Mouse (Mus musculus): Measurements from ENCODE around the gene Kiss1r.
"Not testable (repeated sequence)": the region's sequence is repeated elsewhere in the genome, so short reads cannot be mapped to it uniquely, and the experiment has no call there.

The Kiss1r gene

DNA sequence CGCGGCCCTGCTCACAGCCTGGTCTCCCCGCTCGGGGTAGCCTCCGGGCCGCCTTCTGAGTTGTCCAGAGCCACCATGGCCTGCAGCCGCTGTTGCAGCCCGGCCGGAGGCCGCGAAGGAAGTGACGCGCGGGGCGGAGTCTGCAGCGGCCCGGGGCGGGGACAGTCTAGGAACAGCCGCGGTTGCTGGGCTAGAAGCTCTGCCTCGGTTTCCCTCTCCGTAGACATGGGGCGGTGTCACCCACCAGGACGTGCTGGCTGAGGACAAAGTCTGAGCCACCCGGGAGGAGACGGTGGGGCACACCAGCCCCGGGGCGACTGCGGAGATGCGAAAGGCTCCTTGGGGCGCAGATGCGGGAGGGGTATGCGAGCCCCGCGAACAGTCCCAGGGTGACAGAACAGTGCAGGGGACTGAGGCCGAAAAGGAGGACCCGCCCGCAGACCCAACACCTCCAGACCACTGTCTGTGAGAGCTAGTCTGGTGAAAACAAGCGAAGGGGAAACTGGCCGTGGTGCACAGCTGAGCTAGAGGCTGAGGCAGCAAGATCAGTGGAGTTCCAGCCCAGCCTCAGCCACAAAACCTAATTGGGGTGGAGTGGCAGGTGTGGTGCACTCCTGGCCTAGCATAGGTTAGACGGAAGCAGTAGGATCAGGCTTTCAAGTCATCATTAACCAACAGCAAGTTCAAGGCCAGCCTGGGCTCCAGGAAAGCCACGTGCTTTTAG, at the start of gene Kiss1r:
TSS of gene Kiss1r (plus strand) at position 164 of the 724 bp plus-strand sequence.
- peak; percentile 85 for DNase-seq (ENCODE audit: low read depth, low spot score)

DNA sequence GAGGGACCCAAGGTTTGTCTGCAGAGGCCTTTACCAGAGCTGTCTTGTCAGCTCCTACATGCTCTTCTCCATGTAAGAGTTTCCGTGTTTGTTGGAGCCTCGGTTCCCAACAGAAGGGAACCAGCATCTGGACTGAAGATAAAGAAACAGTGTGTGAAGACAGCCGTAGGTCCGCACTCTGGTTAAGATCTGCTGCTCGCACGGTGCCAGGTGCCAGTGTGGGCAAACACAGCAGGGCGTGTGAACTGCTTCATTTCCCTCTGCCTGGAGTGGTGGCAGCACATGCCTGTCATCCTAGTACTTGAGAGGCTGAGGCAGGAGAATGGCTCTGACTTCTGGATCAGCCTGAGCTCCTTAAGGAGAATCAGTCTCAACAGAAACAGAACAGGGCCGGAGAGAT, 44.9 kb upstream of the Kiss1r start:
- DNase-seq (ENCODE audit: low read depth, low spot score), result no peak

DNA sequence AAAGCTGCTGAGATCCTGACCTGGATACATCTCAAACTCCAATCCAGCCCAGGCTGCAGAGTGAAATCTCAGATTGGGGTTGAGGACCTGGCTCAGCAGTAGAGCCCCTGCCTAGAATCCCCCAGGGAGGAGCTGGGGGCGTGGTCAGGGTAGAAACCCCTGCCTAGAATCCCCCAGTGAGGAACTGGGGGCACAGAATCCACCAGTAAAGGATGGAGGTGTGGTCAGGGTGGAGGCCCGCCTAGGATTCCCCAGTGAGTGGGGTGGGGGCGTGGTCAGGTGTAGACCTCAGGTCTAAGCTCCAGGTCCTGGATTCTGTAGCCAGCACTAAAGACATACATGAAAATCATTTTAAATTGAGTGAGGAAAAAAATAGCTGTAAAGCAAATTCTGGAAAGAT, 43.9 kb upstream of the Kiss1r start:
- no peak for DNase-seq (ENCODE audit: low read depth, low spot score)

- DNase-seq (ENCODE audit: low read depth, low spot score), result no peak
These were observed 43.5 kb upstream of the Kiss1r start for GRCm38 (mm10) chr10:79873313-79873712.

DNA sequence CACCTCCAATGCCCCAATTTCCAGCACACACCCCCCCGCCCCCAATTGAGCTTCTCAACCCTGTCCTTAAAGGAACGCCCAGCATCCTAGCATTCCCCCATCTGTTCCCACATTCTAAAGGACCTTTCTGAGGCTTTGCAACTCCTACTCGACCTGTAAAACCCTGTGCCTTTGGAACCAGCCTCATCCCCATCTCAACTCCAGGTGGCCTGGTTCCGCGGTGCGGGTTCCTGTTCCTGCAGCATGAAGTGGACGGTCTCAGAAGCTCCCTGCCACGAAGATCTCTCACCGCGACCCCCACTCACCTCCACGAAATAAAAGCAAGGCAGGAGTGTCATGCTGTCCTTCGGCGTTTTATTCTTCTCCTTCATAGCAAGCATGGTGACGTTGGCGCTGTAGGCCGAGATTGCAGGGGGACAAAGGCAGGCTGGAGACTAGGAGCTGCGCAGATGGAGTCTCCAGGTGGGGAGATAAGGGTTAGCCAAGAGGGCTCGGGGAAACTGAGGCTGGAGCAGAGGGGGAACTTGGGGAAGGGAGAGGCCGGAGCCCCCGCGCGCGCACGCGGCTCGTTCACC, 43.0 kb upstream of the Kiss1r start:
- DNase-seq (ENCODE audit: low read depth, low spot score), result no peak

- DNase-seq (ENCODE audit: low read depth, low spot score), result no peak
These were observed 42.4 kb upstream of the Kiss1r start, which contains the start of the genes Prtn3 and Plppr3 for GRCm38 (mm10) chr10:79874290-79874862. TSS of gene Prtn3 (plus strand) at chr10:79874476. TSS of gene Plppr3 (minus strand) at chr10:79874634.

DNA sequence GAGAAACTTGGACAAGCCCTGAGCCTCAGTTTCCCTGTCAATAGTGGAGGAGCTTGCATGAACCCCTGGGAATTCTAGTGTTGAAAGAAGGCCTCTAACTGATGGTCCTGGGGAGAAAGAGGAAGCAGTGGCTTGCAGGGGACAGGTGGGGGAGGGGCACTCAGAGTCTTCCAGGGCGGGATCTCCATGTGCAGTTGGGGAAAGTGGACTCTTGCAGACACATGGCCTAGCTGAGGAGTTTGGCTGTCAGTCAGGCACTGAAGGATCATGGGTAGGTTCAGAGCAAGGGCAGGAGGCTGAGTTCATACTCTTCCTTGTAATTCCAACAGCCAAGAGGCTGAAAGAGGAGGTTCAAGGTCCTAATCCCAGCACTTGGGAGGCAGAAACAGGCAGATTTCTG, 39.6 kb upstream of the Kiss1r start:
- no peak for DNase-seq (ENCODE audit: low read depth, low spot score)

DNA sequence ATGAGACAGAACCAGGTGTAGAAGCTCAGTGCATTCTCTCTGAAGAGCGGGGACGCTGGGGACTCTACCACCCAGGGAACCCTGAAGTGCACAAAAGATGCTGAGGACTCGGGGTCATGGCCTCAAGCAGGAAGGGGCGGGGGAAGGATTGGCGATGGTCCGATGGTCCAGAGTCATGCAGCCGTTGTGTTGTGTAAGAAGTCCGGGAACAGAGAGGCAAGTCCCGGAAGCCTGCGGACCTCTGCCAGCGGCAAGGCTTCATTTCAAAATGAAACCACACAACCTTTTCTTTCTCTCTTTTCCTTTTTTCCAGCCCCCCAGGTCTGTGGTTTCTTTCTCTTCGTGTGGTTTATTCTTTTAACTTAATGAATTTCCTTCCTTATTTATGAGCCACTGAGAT, 39.0 kb upstream of the Kiss1r start:
- no peak for DNase-seq (ENCODE audit: low read depth, low spot score)

DNA sequence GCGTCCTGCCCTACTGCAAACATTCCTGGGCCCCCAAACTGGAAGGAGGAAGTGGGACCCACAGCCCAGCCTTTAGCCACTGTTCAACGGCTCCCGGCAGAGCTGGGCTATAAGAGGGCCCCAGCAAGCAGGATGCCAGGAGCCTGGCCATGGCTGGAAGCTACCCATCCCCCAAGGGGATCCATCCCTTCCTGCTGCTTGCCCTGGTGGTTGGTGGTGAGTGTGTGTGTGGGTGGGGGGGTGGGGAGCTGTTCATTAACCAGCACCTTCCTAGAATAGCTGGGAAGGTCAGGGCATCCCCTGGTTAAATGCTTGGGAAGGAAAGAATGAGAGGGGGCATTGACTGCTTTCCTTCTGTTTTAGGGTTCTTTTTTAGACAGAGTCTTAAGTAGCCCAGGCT, 37.2 kb upstream of the Kiss1r start:
- DNase-seq (ENCODE audit: low read depth, low spot score), result no peak

GRCm38 (mm10) chr10:79880721-79881120, 36.0 kb upstream of the Kiss1r start:
- DNase-seq (ENCODE audit: low read depth, low spot score), result peak; percentile 53

GRCm38 (mm10) chr10:79881981-79882380, 34.8 kb upstream of the Kiss1r start:
- no peak for DNase-seq (ENCODE audit: low read depth, low spot score)

DNA sequence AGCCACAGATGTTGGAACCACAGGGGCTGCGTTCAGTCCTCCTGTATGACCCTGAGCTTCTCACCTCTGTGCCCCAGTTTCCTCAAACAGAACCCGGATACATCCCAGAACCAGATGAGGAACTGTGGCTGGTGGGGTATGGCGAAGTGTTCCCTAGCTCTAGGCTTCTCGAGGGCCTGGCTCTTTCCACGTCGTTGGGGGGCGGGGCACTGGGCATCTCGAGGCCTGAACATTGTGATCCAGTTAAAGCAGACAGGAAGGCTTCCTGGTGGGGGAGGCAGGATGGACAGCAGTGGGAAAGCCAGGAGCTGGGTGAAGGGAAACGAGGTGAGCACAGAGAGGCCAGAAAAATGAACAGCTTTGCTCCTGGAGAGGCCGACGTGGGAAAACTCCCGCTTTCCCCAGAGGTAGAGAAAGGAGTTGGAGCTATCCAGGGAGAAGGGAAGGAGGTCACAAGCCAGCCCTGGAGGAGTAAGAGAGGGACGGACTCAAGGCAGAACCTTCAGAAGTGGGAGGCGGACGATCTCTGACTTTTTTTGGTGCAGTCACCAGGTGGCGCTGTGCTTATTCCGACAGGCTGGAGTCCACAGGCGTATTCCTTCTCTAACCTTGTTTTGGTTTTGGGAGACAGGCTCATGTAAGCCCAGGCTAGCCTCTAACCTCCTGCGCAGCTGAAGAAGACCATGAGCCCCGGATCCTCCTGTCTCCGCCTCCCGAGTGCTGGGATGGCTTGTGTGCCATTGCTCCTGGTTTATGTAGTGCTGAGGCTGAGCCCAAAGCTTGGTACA, 33.3 kb upstream of the Kiss1r start:
- peak; percentile 75 for DNase-seq (ENCODE audit: low read depth, low spot score)

- no peak for DNase-seq (ENCODE audit: low read depth, low spot score)
These were observed 32.3 kb upstream of the Kiss1r start for GRCm38 (mm10) chr10:79884446-79884845.

DNA sequence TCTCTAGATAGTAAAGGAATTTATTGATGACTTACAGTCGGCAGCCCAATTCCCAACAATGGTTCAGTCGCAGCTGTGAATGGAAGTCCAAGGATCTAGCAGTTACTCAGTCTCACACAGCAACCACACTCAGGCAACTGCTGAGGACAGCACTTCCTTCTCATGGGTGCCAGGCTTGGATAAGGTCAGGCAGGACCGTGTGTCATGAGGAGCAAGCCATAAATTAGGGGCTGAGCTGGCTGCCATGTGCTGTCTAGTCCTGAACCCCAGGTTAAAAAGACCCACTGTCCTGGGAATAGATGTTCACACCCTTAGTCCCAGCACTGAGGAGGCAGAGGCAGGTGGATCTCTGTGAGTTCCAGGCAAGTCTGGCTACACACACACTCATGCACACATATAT, 31.8 kb upstream of the Kiss1r start:
- not testable (repeated sequence) for DNase-seq (ENCODE audit: low read depth, low spot score)

GRCm38 (mm10) chr10:79886054-79886453, 30.7 kb upstream of the Kiss1r start, which contains the start of gene Elane:
TSS of gene Elane (plus strand) at chr10:79886247.
- DNase-seq (ENCODE audit: low read depth, low spot score), result no peak

DNA sequence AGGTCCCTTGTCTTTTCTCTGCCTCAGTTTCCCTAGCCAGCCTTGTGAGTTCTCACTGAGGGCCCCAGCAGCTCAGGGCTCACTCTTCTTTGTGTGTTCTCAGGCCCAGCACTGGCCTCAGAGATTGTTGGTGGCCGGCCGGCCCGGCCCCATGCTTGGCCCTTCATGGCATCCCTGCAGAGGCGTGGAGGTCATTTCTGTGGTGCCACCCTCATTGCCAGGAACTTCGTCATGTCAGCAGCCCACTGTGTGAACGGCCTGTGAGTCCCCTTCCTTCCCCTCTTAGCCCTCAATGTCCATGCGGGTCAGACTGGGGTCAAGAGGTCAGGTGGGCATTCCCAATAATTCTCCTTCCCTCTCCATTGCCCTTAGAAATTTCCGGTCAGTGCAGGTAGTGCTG, 30.2 kb upstream of the Kiss1r start:
- no peak for DNase-seq (ENCODE audit: low read depth, low spot score)

- DNase-seq (ENCODE audit: low read depth, low spot score), result no peak
These were observed 27.4 kb upstream of the Kiss1r start for GRCm38 (mm10) chr10:79889386-79889785.

GRCm38 (mm10) chr10:79890670-79891069, 26.1 kb upstream of the Kiss1r start, which contains the start of gene Cfd:
TSS of gene Cfd (plus strand) at chr10:79890853.
- DNase-seq (ENCODE audit: low read depth, low spot score), result no peak

- DNase-seq (ENCODE audit: low read depth, low spot score), result peak; percentile 86
These were observed 24.2 kb upstream of the Kiss1r start for GRCm38 (mm10) chr10:79892451-79893118.

GRCm38 (mm10) chr10:79896306-79896705, 20.5 kb upstream of the Kiss1r start:
- DNase-seq (ENCODE audit: low read depth, low spot score), result no peak

DNA sequence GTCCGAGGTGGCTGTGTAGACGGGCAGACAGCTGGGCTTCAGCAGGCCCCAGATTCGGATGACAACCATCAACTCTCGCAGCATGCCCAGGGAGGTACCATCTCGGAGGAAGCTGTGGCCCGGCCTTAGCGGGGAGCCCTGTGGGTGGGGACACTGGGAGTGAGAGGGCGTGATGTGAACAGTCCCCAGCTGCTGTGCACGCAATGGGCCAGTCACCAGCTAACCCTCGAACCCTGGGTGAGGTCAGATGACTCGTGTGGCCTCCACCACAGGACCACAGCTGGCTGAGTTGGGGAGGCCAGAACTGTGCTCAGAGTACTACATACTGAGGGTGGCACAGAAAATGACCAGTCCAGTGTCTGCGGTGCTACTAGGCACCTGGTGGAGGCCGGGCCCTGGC, 20.0 kb upstream of the Kiss1r start:
- DNase-seq (ENCODE audit: low read depth, low spot score), result no peak

Data from A20 (cell line).